Mouse (Mus musculus) kidney, embryonic 14.5 days (tissue): ENCODE measurements around the gene Htr5b. TPM values are rescaled to one million over a fixed set of nuclear protein-coding genes. Genes with fewer than 3 reads are reported as not detected.

Experiments used
- ATAC-seq: fragments of 200-750 bp; cut with Nextera tagmentation; 2 replicates; pipeline ENCODE4 v1.8.0; 2017; ENCODE audit warnings: moderate number of reproducible peaks, mild to moderate bottlenecking, moderate TSS enrichment, moderate library complexity; ENCODE audit not compliant: low FRiP score, low TSS enrichment
- H3K27ac ChIP-seq: fragments of 300-500 bp; sonication (generic); 2 replicates; pipeline ENCODE4 v1.5.1; 2014; ENCODE audit warnings: low read depth, mild to moderate bottlenecking, low read length, moderate library complexity, mixed read lengths
- H3K27me3 ChIP-seq: fragments of 300-500 bp; sonication (generic); 2 replicates; pipeline ENCODE4 v1.6.1; 2014; ENCODE audit warnings: mild to moderate bottlenecking, low read length; ENCODE audit not compliant: control insufficient read depth, insufficient read depth
- H3K36me3 ChIP-seq: fragments of 300-500 bp; sonication (generic); 2 replicates; pipeline ENCODE4 v1.6.1; 2014; ENCODE audit warnings: low read length, mixed read lengths; ENCODE audit not compliant: control insufficient read depth, insufficient read depth
- H3K4me1 ChIP-seq: fragments of 300-500 bp; sonication (generic); 2 replicates; pipeline ENCODE4 v1.6.1; 2014; ENCODE audit warnings: low read length, mixed read lengths; ENCODE audit not compliant: control insufficient read depth, insufficient read depth
- H3K4me2 ChIP-seq: fragments of 300-500 bp; sonication (generic); replicated peaks from 2 replicates; pipeline ENCODE4 v1.6.1; 2014; ENCODE audit warnings: low read depth, mild to moderate bottlenecking, low read length
- H3K4me3 ChIP-seq: fragments of 300-500 bp; sonication (generic); 2 replicates; pipeline ENCODE4 v1.5.1; 2014; ENCODE audit warnings: mild to moderate bottlenecking, low read length
- H3K9ac ChIP-seq: fragments of 300-500 bp; sonication (generic); 2 replicates; pipeline ENCODE4 v1.6.1; 2014; ENCODE audit warnings: low read depth, mild to moderate bottlenecking, low read length, moderate library complexity
- H3K9me3 ChIP-seq: fragments of 300-500 bp; sonication (generic); 2 replicates; pipeline ENCODE4 v1.6.1; 2016; ENCODE audit warnings: low read length; ENCODE audit not compliant: control insufficient read depth
- whole genome bisulfite sequencing: fragments of 180-500 bp; shearing (Covaris S2); extraction: QIAGEN DNeasy Blood & Tissue Kit; methylation state at CpG from one replicate; pipeline ENCODE4 v1.1.7; 2014; 5-methylcytosine and 5-hydroxymethylcytosine counted together
- polyA plus RNA-seq: library from polyadenylated mRNA; unstranded; fragments of >200 nt; fragmentation: Nextera tagmentation; extraction: Ambion mirVana; gene quantifications from 2 replicates; pipeline ENCODE4 v1.2.1, GENCODE M21; 2014

The Htr5b gene
- polyA plus RNA-seq, 1 experiment from 2014 or later = 1.4 TPM

DNA sequence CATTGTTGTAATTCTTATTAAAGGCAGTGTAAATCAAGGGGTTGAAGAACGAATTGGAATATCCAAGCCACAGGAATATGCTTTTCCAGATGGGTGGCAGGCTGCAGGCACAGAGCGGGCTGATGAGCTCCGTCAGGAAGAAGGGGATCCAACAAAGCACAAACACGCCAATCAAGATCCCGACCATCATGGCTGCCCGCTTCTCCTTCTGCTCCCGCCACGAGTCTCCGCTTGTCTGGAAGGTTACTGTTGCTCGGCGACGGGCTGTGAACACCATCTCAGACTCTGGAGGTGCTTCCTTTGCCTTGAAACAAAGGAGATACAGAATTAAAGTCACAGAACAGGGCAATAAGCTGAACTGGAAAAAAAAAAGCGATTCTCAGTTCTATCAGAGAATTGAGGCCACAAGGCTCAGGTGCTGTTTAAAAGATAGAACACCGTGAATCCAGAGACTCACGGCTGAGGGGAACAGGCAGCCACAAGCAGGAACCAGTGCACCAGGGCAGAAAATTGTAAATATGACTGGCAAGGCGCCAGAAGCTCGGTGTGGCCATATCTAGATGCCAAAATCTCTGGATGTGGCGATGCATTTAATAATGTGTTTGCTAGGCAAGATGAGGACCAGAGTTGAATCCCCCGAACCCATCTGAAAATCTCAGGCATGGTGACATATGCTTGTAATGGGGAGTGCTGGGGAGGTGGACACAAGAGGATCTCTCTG is 17.7 kb downstream of the Htr5b start:
- 91% methylated on average over 19 of the region's 19 CpGs for WGBS
- H3K27me3 ChIP-seq = no peaks in the 10 kb centered on the region
- H3K9me3 ChIP-seq = no peaks in the 10 kb centered on the region
- no peaks in the 10 kb centered on the region for H3K4me1 ChIP-seq
- no peak overlapping the region for H3K4me3 ChIP-seq
- H3K9ac ChIP-seq = no peak overlapping the region
- no peak for ATAC-seq
- H3K4me2 ChIP-seq = no peak overlapping the region
- H3K36me3 ChIP-seq = no peaks in the 10 kb centered on the region
- H3K27ac ChIP-seq = no peak overlapping the region

DNA sequence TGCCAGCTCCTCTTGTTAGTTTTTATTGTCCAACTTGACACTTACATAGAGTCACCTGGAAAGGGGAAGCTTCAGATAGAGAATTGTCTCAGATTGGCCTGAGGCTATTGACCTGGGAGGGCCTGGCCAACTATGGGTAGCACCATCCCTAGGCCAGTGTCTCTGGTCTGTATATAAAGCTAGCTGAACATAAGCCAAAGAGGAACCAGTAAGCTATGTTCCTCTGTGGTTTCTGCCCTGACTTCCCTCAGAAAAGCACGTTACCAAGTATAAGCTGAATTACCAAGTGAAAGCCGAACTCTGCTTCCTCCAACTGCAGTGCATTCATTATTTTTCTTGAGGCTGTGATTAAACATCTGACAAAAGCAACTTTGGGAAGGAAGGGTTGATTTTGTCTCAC is 19.5 kb downstream of the Htr5b start:
- Histone ChIP-seq H3K4me1 (no peaks in the 10 kb centered on the region), H3K27me3 (no peaks in the 10 kb centered on the region), H3K36me3 (no peaks in the 10 kb centered on the region), H3K9ac (no peak overlapping the region), H3K9me3 (no peaks in the 10 kb centered on the region), H3K4me3 (no peak overlapping the region), H3K27ac (no peak overlapping the region), H3K4me2 (no peak overlapping the region)
- no peak for ATAC-seq
- WGBS = 84% methylated on average over 2 of the region's 2 CpGs

DNA sequence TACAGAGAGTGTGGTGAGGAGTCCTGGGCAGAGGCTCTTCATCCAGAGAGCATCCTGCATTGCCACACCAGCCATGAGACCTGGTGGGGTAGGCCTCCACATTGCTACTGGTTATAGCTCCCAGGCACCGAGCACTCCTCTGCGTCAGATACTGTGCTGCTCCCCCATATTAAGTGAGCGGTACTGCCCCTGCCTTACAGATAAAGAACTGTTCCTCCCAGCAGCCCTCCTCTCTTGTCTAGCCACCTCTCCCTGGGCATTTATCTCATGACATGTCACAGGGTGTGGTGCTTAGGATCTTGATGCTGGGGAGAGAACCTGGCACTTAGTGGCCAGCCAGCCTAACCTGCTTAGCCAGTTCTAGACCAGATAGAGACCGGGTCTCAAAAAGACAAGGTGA is 31.2 kb downstream of the Htr5b start:
- no peak for ATAC-seq
- H3K36me3 ChIP-seq = peaks cover 32% of the 10 kb centered on the region; the same call in 1 of the 2 replicates
- H3K9ac ChIP-seq = no peak overlapping the region
- no peak overlapping the region for H3K27ac ChIP-seq
- H3K4me3 ChIP-seq = no peak overlapping the region
- no peaks in the 10 kb centered on the region for H3K4me1 ChIP-seq
- no peaks in the 10 kb centered on the region for H3K9me3 ChIP-seq
- H3K4me2 ChIP-seq = no peak overlapping the region
- WGBS = 96% methylated on average over 4 of the region's 4 CpGs
- H3K27me3 ChIP-seq = no peaks in the 10 kb centered on the region

DNA sequence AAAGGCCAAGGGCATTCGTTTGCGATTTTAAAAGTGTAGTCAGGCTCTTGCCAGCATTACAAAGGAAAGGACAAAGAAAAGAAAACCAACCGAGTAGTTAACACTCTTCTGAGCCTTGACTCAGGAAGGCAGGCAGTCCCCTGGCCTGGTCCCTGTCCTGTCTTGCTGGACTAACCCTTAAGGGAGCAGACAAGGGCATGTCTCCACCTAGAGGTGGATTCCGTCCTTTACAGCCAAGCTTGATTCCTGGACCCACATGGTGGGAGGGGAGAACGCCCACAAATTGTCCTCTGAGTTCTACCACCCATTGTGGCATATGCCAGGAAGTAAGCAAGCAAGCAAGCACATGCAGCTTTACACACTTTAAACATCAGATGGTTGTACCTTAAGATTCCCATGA is 38.0 kb downstream of the Htr5b start:
- Histone ChIP-seq H3K4me2 (no peak overlapping the region), H3K4me1 (no peaks in the 10 kb centered on the region), H3K27ac (no peak overlapping the region), H3K9ac (no peak overlapping the region), H3K4me3 (no peak overlapping the region), H3K9me3 (no peaks in the 10 kb centered on the region), H3K27me3 (no peaks in the 10 kb centered on the region), H3K36me3 (peaks cover 28% of the 10 kb centered on the region)
- ATAC-seq = 0 out of 2 replicates have a peak, but pooled peaks have one; percentile 57
- WGBS = 39% methylated on average over 5 of the region's 5 CpGs

- Histone ChIP-seq H3K36me3 (peaks cover 28% of the 10 kb centered on the region), H3K9ac (no peak overlapping the region), H3K4me3 (no peak overlapping the region), H3K27me3 (no peaks in the 10 kb centered on the region), H3K9me3 (no peaks in the 10 kb centered on the region), H3K4me2 (no peak overlapping the region), H3K4me1 (no peaks in the 10 kb centered on the region), H3K27ac (no peak overlapping the region)
- WGBS = 94% methylated on average over 6 of the region's 6 CpGs
- ATAC-seq = no peak
Observed at GRCm38 (mm10) chr1:121486803-121487202, 41.5 kb downstream of the Htr5b start.

- Histone ChIP-seq H3K27me3 (no peaks in the 10 kb centered on the region), H3K9me3 (no peaks in the 10 kb centered on the region), H3K9ac (no peak overlapping the region), H3K36me3 (peaks cover 40% of the 10 kb centered on the region), H3K4me2 (no peak overlapping the region), H3K4me3 (no peak overlapping the region), H3K4me1 (no peaks in the 10 kb centered on the region), H3K27ac (no peak overlapping the region)
- ATAC-seq = no peak
- 73% methylated on average over 4 of the region's 4 CpGs for WGBS
Observed at GRCm38 (mm10) chr1:121483091-121483490, 45.2 kb downstream of the Htr5b start.

DNA sequence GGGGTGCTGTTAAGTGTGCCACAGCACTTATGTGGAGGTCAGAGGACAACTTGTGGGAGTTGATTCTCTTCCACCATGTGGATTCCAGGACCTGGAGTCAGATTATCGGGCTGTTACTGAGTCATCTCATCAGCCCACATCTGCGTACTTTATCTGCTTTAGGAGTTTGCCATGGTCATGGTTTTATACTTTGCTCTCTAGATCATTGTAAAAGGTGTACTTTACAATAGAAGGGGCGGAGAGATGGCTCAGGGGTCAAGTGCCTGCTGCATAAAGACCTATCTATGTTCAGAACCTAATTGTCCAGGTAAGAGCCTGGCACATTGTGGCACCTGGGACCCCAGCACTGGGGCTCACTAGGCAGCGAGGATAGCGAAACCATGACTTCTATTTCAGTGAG is 48.9 kb downstream of the Htr5b start:
- H3K4me3 ChIP-seq = no peak overlapping the region
- H3K27ac ChIP-seq = no peak overlapping the region
- H3K27me3 ChIP-seq = no peaks in the 10 kb centered on the region
- H3K4me2 ChIP-seq = no peak overlapping the region
- peaks cover 35% of the 10 kb centered on the region for H3K36me3 ChIP-seq
- H3K9me3 ChIP-seq = no peaks in the 10 kb centered on the region
- no peak for ATAC-seq
- 84% methylated on average over 5 of the region's 5 CpGs for WGBS
- H3K4me1 ChIP-seq = no peaks in the 10 kb centered on the region
- no peak overlapping the region for H3K9ac ChIP-seq

DNA sequence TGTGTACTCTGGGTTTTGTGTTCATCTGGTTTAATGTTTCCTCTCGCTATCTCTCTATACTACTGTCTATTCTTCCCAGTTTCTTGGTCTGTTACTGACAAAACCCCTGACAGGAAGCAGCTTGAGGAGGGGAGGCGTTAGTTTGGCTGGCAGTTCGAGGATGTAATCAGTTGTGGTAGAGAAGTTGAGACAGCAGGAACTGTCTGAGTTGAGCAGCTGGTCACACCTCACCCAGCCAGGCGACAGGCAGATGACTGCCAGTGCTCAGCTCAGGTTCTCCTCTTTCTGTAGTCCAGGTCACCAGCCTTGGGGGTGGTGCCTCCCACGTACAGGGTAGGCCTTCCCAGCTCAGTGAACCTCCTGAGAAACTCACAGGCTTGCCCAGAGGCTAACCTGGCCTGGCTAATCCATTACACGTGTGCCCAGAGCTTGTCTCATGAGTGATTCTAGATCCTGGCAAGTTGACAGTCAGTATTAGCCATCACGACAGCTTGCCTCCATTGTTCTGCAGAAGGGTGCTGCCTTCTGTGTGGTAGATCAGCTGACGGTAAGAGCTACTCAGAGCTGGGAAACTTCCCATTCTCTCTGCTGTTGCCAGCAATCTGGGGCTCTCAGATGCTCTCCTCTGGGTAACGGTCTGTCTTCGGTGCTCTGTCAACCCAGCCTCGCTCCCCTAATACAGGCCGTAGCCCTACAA is 49.8 kb downstream of the Htr5b start:
- Histone ChIP-seq H3K36me3 (peaks cover 35% of the 10 kb centered on the region), H3K27ac (no peak overlapping the region), H3K4me3 (no peak overlapping the region), H3K9me3 (no peaks in the 10 kb centered on the region), H3K9ac (no peak overlapping the region), H3K27me3 (no peaks in the 10 kb centered on the region), H3K4me1 (no peaks in the 10 kb centered on the region), H3K4me2 (no peak overlapping the region)
- peak; percentile 52; the same call in 1 of the 2 replicates for ATAC-seq
- 72% methylated on average over 12 of the region's 12 CpGs for WGBS

- Histone ChIP-seq H3K9me3 (no peaks in the 10 kb centered on the region), H3K36me3 (peaks cover 31% of the 10 kb centered on the region), H3K27me3 (no peaks in the 10 kb centered on the region), H3K27ac (no peak overlapping the region), H3K4me3 (no peak overlapping the region), H3K4me1 (no peaks in the 10 kb centered on the region), H3K9ac (no peak overlapping the region), H3K4me2 (no peak overlapping the region)
- no peak for ATAC-seq
- 96% methylated on average over 5 of the region's 5 CpGs for WGBS
Observed at GRCm38 (mm10) chr1:121477716-121478115, 50.5 kb downstream of the Htr5b start.
